Mouse (Mus musculus) cerebellum, postnatal 4 days (tissue): ENCODE measurements around the gene Ghrh.

Experiments used
- DNase-seq, 2 experiments: peaks; one replicate each; pipeline ENCODE4 v3.0.0; 2022; ENCODE audit warnings: low spot score in 2 of 2, mixed read lengths in 1 of 2

Ghrh gene

GRCm38 (mm10) chr2:157308273-157308917 lies 38.9 kb downstream of the Ghrh start:
- DNase-seq: no peak

- peak in 1 of 2 experiments; percentile 58 for DNase-seq
Observed at GRCm38 (mm10) chr2:157307715-157308265, 39.5 kb downstream of the Ghrh start.

GRCm38 (mm10) chr2:157306091-157307032 lies 40.9 kb downstream of the Ghrh start:
- DNase-seq: no peak

- no peak for DNase-seq
Observed at GRCm38 (mm10) chr2:157303096-157303495, 44.2 kb downstream of the Ghrh start.

GRCm38 (mm10) chr2:157300051-157300450 lies 47.3 kb downstream of the Ghrh start:
- no peak for DNase-seq

DNA sequence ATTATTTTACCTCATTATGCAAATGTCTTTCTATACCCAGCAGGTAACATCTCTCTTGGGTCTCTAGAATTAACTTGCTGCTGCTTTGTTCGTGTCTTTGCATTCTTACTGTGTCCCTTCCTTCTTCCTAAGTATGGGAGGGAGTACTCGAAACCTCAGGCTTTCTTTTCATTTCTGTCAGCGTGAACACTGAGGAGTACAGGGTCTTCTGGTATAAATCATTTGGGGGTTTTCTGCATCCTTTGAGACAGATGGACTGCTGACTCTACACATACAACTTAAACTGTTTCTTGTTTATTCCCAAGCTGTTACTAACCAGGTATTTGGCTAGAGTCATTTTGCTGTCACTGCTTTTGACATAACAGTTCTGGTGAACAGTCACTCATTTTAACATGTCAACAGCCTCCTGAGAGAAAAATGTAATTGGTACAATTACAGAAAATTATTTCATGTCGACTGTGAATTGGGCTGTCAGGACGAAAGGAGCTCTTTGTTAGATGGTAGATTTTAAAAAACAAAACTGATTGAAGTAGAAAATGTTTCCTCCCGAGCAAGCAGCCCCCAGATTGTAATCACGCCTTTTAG lies 51.1 kb downstream of the Ghrh start:
- no peak for DNase-seq

DNA sequence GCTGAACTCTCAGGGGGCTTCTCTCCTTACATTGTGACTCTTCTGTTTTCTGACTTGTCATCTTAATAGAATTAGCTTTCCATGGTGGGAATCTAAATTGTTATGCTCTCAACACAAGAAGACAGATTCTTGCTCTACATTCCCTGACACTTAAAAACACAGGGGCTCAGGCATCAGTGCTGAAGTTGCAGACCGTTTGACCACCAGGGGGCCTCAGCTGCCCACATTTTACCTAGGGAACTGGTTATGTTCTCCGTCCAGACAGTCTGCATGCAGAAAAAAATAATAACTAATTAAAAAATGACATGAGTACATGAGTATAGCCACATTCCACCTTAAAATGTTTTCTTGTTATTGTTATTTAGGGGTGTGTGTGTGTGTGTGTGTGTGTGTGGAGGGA lies 55.2 kb downstream of the Ghrh start:
- peak; percentile 71 to 84 for DNase-seq

- no peak for DNase-seq
Observed at GRCm38 (mm10) chr2:157288996-157289395, 58.3 kb downstream of the Ghrh start.

DNA sequence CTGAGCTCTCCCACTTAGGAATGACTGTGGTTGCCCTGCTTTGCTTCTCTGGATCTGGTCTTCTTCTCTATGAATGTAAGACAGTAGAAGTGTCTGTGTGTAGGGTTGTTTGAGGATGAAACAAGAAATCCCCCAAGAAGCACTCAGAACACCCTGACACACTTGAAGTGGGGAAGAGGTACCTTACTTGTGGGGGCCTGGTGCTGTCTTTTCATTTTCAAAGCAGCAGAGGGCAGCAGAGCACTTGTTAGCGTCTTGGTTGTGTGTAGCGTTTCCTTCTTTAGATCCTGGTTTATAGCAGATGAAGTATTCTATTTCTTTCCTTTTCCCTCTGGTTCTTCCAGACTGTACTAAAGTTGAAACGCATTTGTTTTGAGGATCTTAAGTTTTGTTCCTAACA lies 59.8 kb downstream of the Ghrh start:
- peak in 1 of 2 experiments; percentile 46 for DNase-seq

GRCm38 (mm10) chr2:157283321-157283720 lies 64.0 kb downstream of the Ghrh start:
- DNase-seq: no peak
